Mouse (Mus musculus) forebrain, embryonic 16.5 days (tissue): ENCODE data around the gene Olfr945. TPM values are rescaled to one million over a fixed set of nuclear protein-coding genes. Genes with fewer than 3 reads are reported as not detected.

Source experiments
- ATAC-seq: fragments of 200-750 bp; cut with Nextera tagmentation; 2 replicates; pipeline ENCODE4 v1.8.0; 2017; ENCODE audit warnings: mild to moderate bottlenecking, moderate library complexity
- H3K27ac ChIP-seq: fragments of 300-500 bp; sonication (generic); 2 replicates; pipeline ENCODE4 v1.5.1; 2014; ENCODE audit warnings: low read length, control low read depth
- H3K27me3 ChIP-seq: fragments of 300-500 bp; sonication (generic); replicated peaks from 2 replicates; pipeline ENCODE4 v1.6.1; 2014; ENCODE audit warnings: low read length; ENCODE audit not compliant: control insufficient read depth, insufficient read depth
- H3K36me3 ChIP-seq: fragments of 300-500 bp; sonication (generic); 2 replicates; pipeline ENCODE4 v1.6.1; 2014; ENCODE audit not compliant: control insufficient read depth, insufficient read depth
- H3K4me1 ChIP-seq: fragments of 300-500 bp; sonication (generic); replicated peaks from 2 replicates; pipeline ENCODE4 v1.6.1; 2014; ENCODE audit warnings: low read length; ENCODE audit not compliant: control insufficient read depth, insufficient read depth
- H3K4me2 ChIP-seq: fragments of 300-500 bp; sonication (generic); 2 replicates; pipeline ENCODE4 v1.6.1; 2014; ENCODE audit warnings: mild to moderate bottlenecking, low read length, control low read depth
- H3K4me3 ChIP-seq: fragments of 300-500 bp; sonication (generic); replicated peaks from 2 replicates; pipeline ENCODE4 v1.5.1; 2014; ENCODE audit warnings: mild to moderate bottlenecking, low read length, control low read depth
- H3K9ac ChIP-seq: fragments of 300-500 bp; sonication (generic); replicated peaks from 2 replicates; pipeline ENCODE4 v1.6.1; 2014; ENCODE audit warnings: low read depth, low read length, control low read depth
- H3K9me3 ChIP-seq: fragments of 300-500 bp; sonication (generic); 2 replicates; pipeline ENCODE4 v1.6.1; 2016; ENCODE audit warnings: low read length; ENCODE audit not compliant: control insufficient read depth
- WGBS: fragments of 180-500 bp; shearing (Covaris S2); extraction: QIAGEN DNeasy Blood & Tissue Kit; methylation state at CpG from one replicate; pipeline ENCODE4 v1.1.7; 2014; 5-methylcytosine and 5-hydroxymethylcytosine counted together
- polyA plus RNA-seq: library from polyadenylated mRNA; unstranded; fragments of >200 nt; fragmentation: Nextera tagmentation; extraction: Ambion mirVana; gene quantifications from 2 replicates; pipeline ENCODE4 v1.2.1, GENCODE M21; 2015

Gene Olfr945
- not detected in 2 replicates for polyA plus RNA-seq

DNA sequence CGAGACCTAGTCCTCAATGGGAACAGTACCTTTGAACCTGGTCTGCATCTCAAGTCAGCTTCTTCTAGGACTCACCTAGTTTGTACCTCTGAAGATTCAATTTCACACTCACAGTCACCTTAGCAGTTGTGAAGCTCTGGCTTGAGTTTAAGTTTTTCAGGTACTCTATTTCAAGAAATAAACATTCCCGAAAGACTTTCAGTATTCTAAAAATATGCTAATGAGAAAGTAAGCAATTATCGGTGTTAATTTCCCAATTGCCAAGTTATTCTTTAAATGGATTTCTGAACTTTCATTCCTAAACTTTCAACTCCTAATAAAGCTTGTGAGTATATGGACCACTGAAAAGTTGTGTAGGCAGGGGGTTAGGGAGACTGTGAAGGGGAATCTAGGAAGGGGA lies at the start of gene Olfr945:
Olfr945 (minus strand) TSS at position 101 of the 400 bp plus-strand sequence.
- H3K9me3 ChIP-seq, result no peaks in the 10 kb centered on the region
- H3K27ac ChIP-seq, result no peak within 1 kb of the TSS
- H3K4me1 ChIP-seq, result no peaks in the 10 kb centered on the region
- no peaks in the 10 kb centered on the region for H3K27me3 ChIP-seq
- H3K9ac ChIP-seq, result no peak within 1 kb of the TSS
- H3K4me2 ChIP-seq, result no peak within 1 kb of the TSS
- H3K36me3 ChIP-seq, result no peaks in the 10 kb centered on the region
- no peak within 1 kb of the TSS for H3K4me3 ChIP-seq
- WGBS, result 88% methylated on average over 3 of the region's 3 CpGs
- ATAC-seq, result no peak

- no peak for ATAC-seq
- H3K9ac ChIP-seq, result no peak within 1 kb of the TSS
- no peaks in the 10 kb centered on the region for H3K9me3 ChIP-seq
- H3K4me3 ChIP-seq, result no peak within 1 kb of the TSS
- no peaks in the 10 kb centered on the region for H3K27me3 ChIP-seq
- H3K4me2 ChIP-seq, result no peak within 1 kb of the TSS
- no peaks in the 10 kb centered on the region for H3K4me1 ChIP-seq
- H3K27ac ChIP-seq, result no peak within 1 kb of the TSS
- H3K36me3 ChIP-seq, result no peaks in the 10 kb centered on the region
Observed at GRCm38 (mm10) chr9:39325945-39326344, 49.3 kb upstream of the Olfr945 start, which contains the start of gene Olfr948. Gene Olfr948 (minus strand): TSS chr9:39326045.

DNA sequence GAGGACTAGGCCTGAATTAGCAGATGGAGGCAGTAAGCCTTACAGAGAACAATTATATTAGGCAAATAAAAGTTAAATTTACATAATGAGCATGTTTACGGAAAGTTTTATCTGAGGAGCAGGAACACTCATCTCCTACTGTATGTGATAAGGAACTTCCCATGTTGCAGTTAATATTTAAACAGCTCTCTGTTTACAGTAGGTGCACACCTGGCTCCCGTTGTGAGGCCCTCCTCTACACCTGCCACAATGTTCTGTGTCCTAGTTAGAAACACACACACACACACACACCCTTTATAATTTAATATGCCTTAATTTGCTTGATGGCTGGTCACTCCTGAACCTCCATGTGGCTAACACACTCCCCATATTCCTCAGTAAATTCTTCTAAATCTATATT lies 10.5 kb upstream of the Olfr945 start:
- Histone ChIP-seq H3K9me3 (no peaks in the 10 kb centered on the region), H3K27me3 (no peaks in the 10 kb centered on the region), H3K36me3 (no peaks in the 10 kb centered on the region), H3K27ac (no peak overlapping the region), H3K4me3 (no peak overlapping the region), H3K9ac (no peak overlapping the region), H3K4me1 (no peaks in the 10 kb centered on the region), H3K4me2 (no peak overlapping the region)
- ATAC-seq, result no peak
- 90% methylated on average over 2 of the region's 2 CpGs for WGBS

DNA sequence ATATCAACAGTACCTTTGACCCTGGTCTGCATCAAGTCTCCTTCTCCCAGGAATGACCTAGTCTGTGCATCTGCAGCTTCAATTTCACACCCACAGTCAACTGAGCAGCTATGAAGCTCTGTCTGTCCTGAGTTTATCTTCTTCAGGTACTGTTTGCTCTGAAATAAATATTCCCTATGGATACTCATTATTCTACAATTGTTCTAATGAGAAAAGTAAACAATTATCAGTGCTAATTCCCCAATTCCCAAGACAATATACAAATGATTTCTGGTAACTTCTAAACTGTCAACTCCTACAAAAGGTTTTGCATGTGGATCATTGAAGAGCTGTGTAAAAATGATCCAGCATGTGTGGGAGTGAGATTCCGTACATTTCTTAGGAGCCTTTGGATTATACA lies 26.7 kb downstream of the Olfr945 start, which contains the start of gene Olfr1537:
Olfr1537 (minus strand) TSS at position 101 of the 400 bp plus-strand sequence.
- Histone ChIP-seq H3K27ac (no peak within 1 kb of the TSS), H3K4me2 (no peak within 1 kb of the TSS), H3K27me3 (no peaks in the 10 kb centered on the region), H3K9ac (no peak within 1 kb of the TSS), H3K36me3 (no peaks in the 10 kb centered on the region), H3K4me3 (no peak within 1 kb of the TSS), H3K9me3 (no peaks in the 10 kb centered on the region), H3K4me1 (no peaks in the 10 kb centered on the region)
- no peak for ATAC-seq
- WGBS, result 86% methylated on average over 1 of the region's 1 CpGs

Other genes with a start within 250 kb of the Olfr945 start
- not detected in 2 replicates for gene Olfr937, start 211.9 kb downstream of the Olfr945 start, polyA plus RNA-seq
- not detected in 2 replicates for gene Olfr938, start 197.9 kb downstream of the Olfr945 start, polyA plus RNA-seq
- not detected in 2 replicates for gene Olfr27, start 148.7 kb downstream of the Olfr945 start, polyA plus RNA-seq
- not detected in 2 replicates for gene Olfr943, start 110.5 kb downstream of the Olfr945 start, polyA plus RNA-seq
- not detected in 2 replicates for gene Olfr944, start 74.9 kb downstream of the Olfr945 start, polyA plus RNA-seq
- gene Olfr1537, start 26.8 kb downstream of the Olfr945 start, polyA plus RNA-seq, result not detected in 2 replicates
- gene Olfr948, start 49.2 kb upstream of the Olfr945 start, polyA plus RNA-seq, result not detected in 2 replicates
- gene Olfr951, start 110.6 kb upstream of the Olfr945 start, polyA plus RNA-seq, result not detected in 2 replicates
- not detected in 2 replicates for gene Olfr952, start 150.3 kb upstream of the Olfr945 start, polyA plus RNA-seq
- gene Olfr954, start 179.9 kb upstream of the Olfr945 start, polyA plus RNA-seq, result not detected in 2 replicates
- gene Olfr955, start 195.1 kb upstream of the Olfr945 start, polyA plus RNA-seq, result not detected in 2 replicates
- gene Olfr44, start 217.2 kb upstream of the Olfr945 start, polyA plus RNA-seq, result not detected in 2 replicates
- not detected in 2 replicates for gene Olfr957, start 239.0 kb upstream of the Olfr945 start, polyA plus RNA-seq